Mouse (Mus musculus): Measurements from ENCODE around the gene Odf2. TPM values are rescaled to one million over a fixed set of nuclear protein-coding genes. Genes with fewer than 3 reads are reported as not detected.

Gene Odf2
- polyA plus RNA-seq, 1 experiment from 2014 or later: 105 TPM

DNA sequence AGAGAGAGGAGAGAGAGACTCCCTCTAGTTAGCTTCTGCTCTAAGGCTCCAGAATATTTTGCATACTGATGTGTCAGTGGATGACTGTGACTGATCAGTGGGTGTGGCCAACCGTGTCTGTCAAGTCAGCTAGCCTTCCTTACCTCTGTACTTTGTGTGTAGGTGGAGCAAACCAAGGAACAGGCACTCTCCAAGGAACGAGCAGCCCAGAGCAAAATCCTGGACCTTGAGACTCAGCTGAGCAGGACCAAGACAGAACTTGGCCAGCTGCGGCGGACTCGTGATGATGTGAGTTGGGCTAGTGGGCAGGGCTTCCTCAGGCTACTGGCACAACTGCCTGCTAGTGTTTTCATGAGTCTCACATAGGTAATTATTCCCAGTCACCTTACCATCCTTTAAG is 37.5 kb downstream of the Odf2 start:
- peaks cover 98% of the 10 kb centered on the region for H3K36me3 ChIP-seq
- no peaks in the 10 kb centered on the region for H3K4me1 ChIP-seq
- 92% methylated on average over 5 of the region's 5 CpGs for WGBS
- no peak overlapping the region for H3K27ac ChIP-seq
- H3K27me3 ChIP-seq (ENCODE audit: low read depth, poor library complexity, severe bottlenecking): no peaks in the 10 kb centered on the region
- no peaks in the 10 kb centered on the region for H3K9me3 ChIP-seq (replicated peaks)
- H3K4me3 ChIP-seq: no peak overlapping the region
- no peak for DNase-seq (ENCODE audit: low spot score)

- H3K4me3 ChIP-seq: no peak overlapping the region
- no peaks in the 10 kb centered on the region for H3K27me3 ChIP-seq (ENCODE audit: low read depth, poor library complexity, severe bottlenecking)
- 89% methylated on average over 10 of the region's 10 CpGs for WGBS
- H3K4me1 ChIP-seq: no peaks in the 10 kb centered on the region
- no peak for DNase-seq (ENCODE audit: low spot score)
- no peak overlapping the region for H3K27ac ChIP-seq
- H3K36me3 ChIP-seq: peaks cover 62% of the 10 kb centered on the region
- H3K9me3 ChIP-seq (replicated peaks): no peaks in the 10 kb centered on the region
Observed at GRCm38 (mm10) chr2:29930506-29930905, 41.5 kb downstream of the Odf2 start.

GRCm38 (mm10) chr2:29931194-29931593 is 42.2 kb downstream of the Odf2 start:
- 91% methylated on average over 6 of the region's 6 CpGs for WGBS
- Histone ChIP-seq H3K36me3 (peaks cover 55% of the 10 kb centered on the region), H3K9me3 (replicated peaks) (no peaks in the 10 kb centered on the region), H3K4me1 (peaks cover 6% of the 10 kb centered on the region), H3K4me3 (no peak overlapping the region), H3K27me3 (ENCODE audit: low read depth, poor library complexity, severe bottlenecking) (no peaks in the 10 kb centered on the region), H3K27ac (no peak overlapping the region)
- DNase-seq (ENCODE audit: low spot score): no peak

DNA sequence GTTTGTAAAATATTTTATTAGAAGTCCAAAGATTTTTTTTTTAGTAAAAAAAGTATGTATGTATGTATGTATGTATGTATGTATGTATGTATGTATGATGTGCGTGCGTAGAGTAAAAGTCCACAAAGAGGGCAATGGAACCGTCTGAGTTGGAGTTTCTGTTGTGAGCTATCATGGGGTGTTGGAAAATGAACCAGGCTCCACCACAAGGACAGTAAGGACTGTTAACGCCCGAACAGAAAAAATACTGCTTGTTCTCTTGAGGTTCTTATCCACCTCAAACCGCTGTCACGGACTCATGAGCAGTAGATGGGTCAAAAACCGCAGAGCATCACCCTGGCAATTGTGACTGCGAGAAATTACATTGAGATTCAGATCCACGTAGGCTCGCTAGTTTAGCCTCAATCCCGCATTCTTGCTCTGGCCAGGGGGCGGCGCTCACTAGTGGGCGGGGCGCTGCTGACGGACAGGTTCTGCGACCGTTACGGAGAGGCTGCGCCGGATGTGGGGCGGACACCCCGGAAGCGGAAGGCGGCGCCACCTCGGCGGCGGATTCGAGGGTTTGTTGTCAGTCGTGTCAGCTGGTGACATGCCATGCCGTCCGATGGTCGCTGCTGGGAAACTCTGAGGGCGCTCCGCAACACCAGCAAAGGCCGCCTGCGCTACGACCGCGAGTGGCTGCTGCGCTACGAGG is 46.0 kb downstream of the Odf2 start, which contains the start of gene Gle1:
TSS of gene Gle1 (plus strand) at position 521 of the 694 bp plus-strand sequence.
- Histone ChIP-seq H3K9me3 (replicated peaks) (no peaks in the 10 kb centered on the region), H3K27me3 (ENCODE audit: low read depth, poor library complexity, severe bottlenecking) (no peaks in the 10 kb centered on the region), H3K27ac (peak within 1 kb of the TSS; percentile 86), H3K36me3 (peaks cover 49% of the 10 kb centered on the region), H3K4me1 (peaks cover 8% of the 10 kb centered on the region), H3K4me3 (peak within 1 kb of the TSS; percentile 90)
- peak; percentile 98 for DNase-seq (ENCODE audit: low spot score)
- WGBS: 4% methylated on average over 44 of the region's 44 CpGs

- Histone ChIP-seq H3K36me3 (peaks cover 81% of the 10 kb centered on the region), H3K27ac (no peak overlapping the region), H3K4me1 (peaks cover 11% of the 10 kb centered on the region), H3K27me3 (ENCODE audit: low read depth, poor library complexity, severe bottlenecking) (no peaks in the 10 kb centered on the region), H3K9me3 (replicated peaks) (no peaks in the 10 kb centered on the region), H3K4me3 (no peak overlapping the region)
- 91% methylated on average over 9 of the region's 9 CpGs for WGBS
- DNase-seq (ENCODE audit: low spot score): no peak
Observed at GRCm38 (mm10) chr2:29940073-29940472, 51.1 kb downstream of the Odf2 start.

DNA sequence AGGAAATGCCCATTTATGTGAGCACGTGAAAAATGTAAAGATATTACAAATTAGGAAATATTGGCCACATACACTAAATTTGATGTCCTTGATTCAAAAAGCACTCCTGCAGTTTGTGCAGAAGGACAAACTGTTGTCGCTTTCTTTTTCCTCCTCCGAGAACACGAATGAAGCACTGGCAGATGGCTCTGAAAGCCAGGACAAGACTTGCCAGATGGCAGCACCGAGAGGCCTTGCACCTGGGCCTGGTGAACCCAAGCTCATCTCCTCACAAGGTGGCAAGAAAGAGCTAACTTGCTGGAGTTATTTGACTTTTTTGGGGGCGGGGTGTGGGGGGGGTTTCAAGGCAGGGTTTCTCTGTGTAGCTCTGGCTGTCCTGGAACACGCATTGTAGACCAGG is 51.8 kb downstream of the Odf2 start:
- H3K4me1 ChIP-seq: peaks cover 8% of the 10 kb centered on the region
- no peaks in the 10 kb centered on the region for H3K9me3 ChIP-seq (replicated peaks)
- no peak overlapping the region for H3K4me3 ChIP-seq
- H3K27ac ChIP-seq: no peak overlapping the region
- WGBS: 93% methylated on average over 7 of the region's 7 CpGs
- DNase-seq (ENCODE audit: low spot score): no peak
- H3K27me3 ChIP-seq (ENCODE audit: low read depth, poor library complexity, severe bottlenecking): no peaks in the 10 kb centered on the region
- H3K36me3 ChIP-seq: peaks cover 88% of the 10 kb centered on the region

DNA sequence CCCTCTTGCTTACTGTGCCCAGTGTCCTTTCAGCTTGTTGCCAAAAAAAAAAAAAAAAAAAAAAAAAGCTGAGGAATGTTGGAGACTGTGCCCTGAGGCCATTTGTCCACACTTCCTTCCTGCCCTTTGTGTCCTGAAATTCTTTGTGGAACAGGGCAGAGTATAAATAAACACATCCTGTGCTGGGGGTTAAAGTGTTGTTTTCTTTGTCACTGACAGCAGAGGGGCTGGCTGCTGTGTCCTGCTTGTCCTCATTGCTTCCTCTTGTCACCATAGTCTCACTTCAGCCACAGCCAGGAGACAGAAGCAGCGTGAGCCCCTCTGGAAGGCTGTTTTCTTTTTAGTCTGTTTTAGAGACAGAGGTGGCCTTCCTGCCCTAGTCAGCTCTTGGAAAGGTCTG is 55.7 kb downstream of the Odf2 start:
- Histone ChIP-seq H3K4me1 (peaks cover 3% of the 10 kb centered on the region; the same call in 1 of the 2 replicates), H3K27me3 (ENCODE audit: low read depth, poor library complexity, severe bottlenecking) (no peaks in the 10 kb centered on the region), H3K36me3 (peaks cover 98% of the 10 kb centered on the region), H3K4me3 (no peak overlapping the region), H3K27ac (peak overlapping the region; percentile 22), H3K9me3 (replicated peaks) (no peaks in the 10 kb centered on the region)
- 36% methylated on average over 1 of the region's 1 CpGs for WGBS
- DNase-seq (ENCODE audit: low spot score): no peak

DNA sequence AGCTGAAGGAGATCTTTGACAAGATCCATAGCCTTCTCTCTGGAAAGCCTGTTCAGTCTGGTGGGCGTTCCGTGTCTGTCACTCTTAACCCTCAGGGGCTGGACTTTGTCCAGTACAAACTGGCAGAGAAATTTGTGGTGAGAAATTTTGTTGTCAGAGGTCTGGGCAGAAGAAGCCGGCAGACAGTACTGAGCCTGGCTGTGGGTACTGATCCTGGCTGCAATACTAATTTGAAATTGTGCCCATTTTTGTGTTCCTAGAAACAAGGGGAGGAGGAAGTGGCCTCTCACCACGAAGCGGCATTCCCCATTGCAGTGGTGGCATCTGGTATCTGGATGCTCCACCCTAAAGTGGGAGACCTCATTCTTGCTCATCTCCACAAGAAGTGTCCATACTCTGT is 59.9 kb downstream of the Odf2 start:
- WGBS: 96% methylated on average over 5 of the region's 5 CpGs
- DNase-seq (ENCODE audit: low spot score): no peak
- no peak overlapping the region for H3K27ac ChIP-seq
- peaks cover 96% of the 10 kb centered on the region for H3K36me3 ChIP-seq
- no peak overlapping the region for H3K4me3 ChIP-seq
- peaks cover 3% of the 10 kb centered on the region; the same call in 1 of the 2 replicates for H3K4me1 ChIP-seq
- no peaks in the 10 kb centered on the region for H3K27me3 ChIP-seq (ENCODE audit: low read depth, poor library complexity, severe bottlenecking)
- H3K9me3 ChIP-seq (replicated peaks): no peaks in the 10 kb centered on the region

GRCm38 (mm10) chr2:29961246-29961645 is 72.2 kb downstream of the Odf2 start:
- no peak for DNase-seq (ENCODE audit: low spot score)
- WGBS: 95% methylated on average over 7 of the region's 7 CpGs
- Histone ChIP-seq H3K4me3 (no peak overlapping the region), H3K36me3 (peaks cover 41% of the 10 kb centered on the region), H3K27me3 (ENCODE audit: low read depth, poor library complexity, severe bottlenecking) (no peaks in the 10 kb centered on the region), H3K9me3 (replicated peaks) (no peaks in the 10 kb centered on the region), H3K27ac (no peak overlapping the region), H3K4me1 (peaks cover 7% of the 10 kb centered on the region)

DNA sequence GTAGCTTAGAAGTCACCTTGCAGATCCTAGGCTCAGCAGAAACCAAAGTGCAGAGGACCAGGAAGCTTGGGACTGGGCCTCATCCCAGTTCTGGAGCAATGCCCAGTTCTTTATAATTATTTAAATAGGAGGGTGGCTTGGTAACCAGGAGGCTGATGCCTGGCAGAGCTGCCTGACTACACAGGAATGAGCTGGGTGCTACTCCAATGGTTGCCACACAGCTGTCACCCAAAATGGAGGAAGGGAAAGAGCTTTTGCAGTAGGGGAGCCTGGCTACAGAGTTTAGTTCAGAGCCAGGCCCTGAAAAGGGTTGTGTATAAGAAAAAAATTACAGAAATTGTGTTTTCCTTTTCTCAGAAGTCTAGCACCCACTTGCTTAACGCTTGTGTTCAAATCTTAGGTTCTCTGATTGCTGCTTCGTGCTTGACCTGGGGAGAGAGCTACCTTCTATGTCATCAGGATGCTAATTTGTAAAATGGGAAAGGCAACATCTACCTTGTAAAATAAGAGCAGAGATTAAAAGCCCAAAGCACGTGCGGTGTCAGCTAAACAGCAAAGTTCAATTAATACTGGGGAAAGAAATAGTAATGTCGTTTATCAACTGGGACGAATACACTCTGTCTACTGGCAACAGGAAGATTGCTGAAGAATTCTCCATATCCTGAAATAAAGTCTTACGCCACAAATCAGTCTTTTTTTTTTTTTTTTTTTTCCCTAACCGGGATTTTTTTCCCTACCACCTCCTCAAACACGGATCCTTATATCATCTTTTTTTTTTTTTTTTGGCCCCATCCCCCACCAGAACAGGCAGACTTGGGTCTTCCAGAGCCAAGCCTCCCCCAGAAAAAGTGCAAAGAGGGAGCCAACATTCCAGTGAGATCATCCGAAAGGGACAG is 75.6 kb downstream of the Odf2 start:
- no peaks in the 10 kb centered on the region for H3K27me3 ChIP-seq (ENCODE audit: low read depth, poor library complexity, severe bottlenecking)
- peak overlapping the region; percentile 96 for H3K27ac ChIP-seq
- no peaks in the 10 kb centered on the region for H3K9me3 ChIP-seq (replicated peaks)
- peaks cover 26% of the 10 kb centered on the region for H3K4me1 ChIP-seq
- WGBS: 19% methylated on average over 10 of the region's 10 CpGs
- H3K36me3 ChIP-seq: peaks cover 28% of the 10 kb centered on the region
- DNase-seq (ENCODE audit: low spot score): no peak
- H3K4me3 ChIP-seq: peak overlapping the region; percentile 98

GRCm38 (mm10) chr2:29965250-29965843 is 76.3 kb downstream of the Odf2 start, which contains the start of gene Sptan1:
Sptan1 (plus strand) TSS chr2:29965560.
- peak; percentile 96 for DNase-seq (ENCODE audit: low spot score)
- Histone ChIP-seq H3K27me3 (ENCODE audit: low read depth, poor library complexity, severe bottlenecking) (no peaks in the 10 kb centered on the region), H3K4me1 (peaks cover 26% of the 10 kb centered on the region), H3K4me3 (peak within 1 kb of the TSS; percentile 98), H3K9me3 (replicated peaks) (no peaks in the 10 kb centered on the region), H3K36me3 (peaks cover 28% of the 10 kb centered on the region), H3K27ac (peak within 1 kb of the TSS; percentile 96)
- under 1% methylated on average over 82 of the region's 82 CpGs for WGBS

- DNase-seq (ENCODE audit: low spot score): no peak
- peaks cover 26% of the 10 kb centered on the region for H3K4me1 ChIP-seq
- no peaks in the 10 kb centered on the region for H3K27me3 ChIP-seq (ENCODE audit: low read depth, poor library complexity, severe bottlenecking)
- 1% methylated on average over 41 of the region's 41 CpGs for WGBS
- H3K9me3 ChIP-seq (replicated peaks): no peaks in the 10 kb centered on the region
- peak overlapping the region; percentile 96 for H3K27ac ChIP-seq
- H3K36me3 ChIP-seq: peaks cover 31% of the 10 kb centered on the region
- H3K4me3 ChIP-seq: peak overlapping the region; percentile 98
Observed at GRCm38 (mm10) chr2:29965906-29966305, 76.9 kb downstream of the Odf2 start.

DNA sequence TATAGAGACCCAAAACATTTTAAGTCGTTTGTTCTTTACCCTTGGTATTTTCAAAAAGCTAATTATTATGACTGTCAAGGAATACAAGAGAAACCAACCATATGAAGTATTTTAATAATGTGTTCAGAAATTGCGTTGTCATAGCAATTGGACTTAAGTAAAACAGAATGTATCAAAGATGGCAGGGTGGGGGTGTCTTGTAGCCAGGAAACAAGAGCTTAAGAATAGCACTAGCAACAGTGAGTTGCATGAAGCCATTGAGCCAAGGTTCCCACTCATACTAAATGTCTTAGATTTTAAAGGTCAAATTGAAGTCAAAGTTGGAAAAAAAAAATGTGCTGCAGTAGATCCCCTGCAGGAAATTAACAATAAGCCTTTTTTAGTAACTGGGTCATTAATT is 77.8 kb downstream of the Odf2 start:
- Histone ChIP-seq H3K27me3 (ENCODE audit: low read depth, poor library complexity, severe bottlenecking) (no peaks in the 10 kb centered on the region), H3K4me3 (peak overlapping the region; percentile 98), H3K36me3 (peaks cover 31% of the 10 kb centered on the region), H3K4me1 (peaks cover 26% of the 10 kb centered on the region), H3K27ac (no peak overlapping the region), H3K9me3 (replicated peaks) (no peaks in the 10 kb centered on the region)
- 89% methylated on average over 2 of the region's 2 CpGs for WGBS
- DNase-seq (ENCODE audit: low spot score): no peak

Data from limb, embryonic 10.5 days (tissue).